Mouse (Mus musculus) liver, postnatal 0 days (tissue): ENCODE results near the gene Adamtsl3. TPM values are rescaled to one million over a fixed set of nuclear protein-coding genes. Genes with fewer than 3 reads are reported as not detected.

ENCODE experiments used
- ATAC-seq: fragments of 200-750 bp; cut with Nextera tagmentation; 2 replicates; pipeline ENCODE4 v1.8.0; 2017; ENCODE audit warnings: mild to moderate bottlenecking, moderate library complexity
- DNase-seq: peaks from one replicate; pipeline ENCODE4 v3.0.0-alpha.2; 2016
- H3K27ac ChIP-seq: fragments of 300-500 bp; sonication (generic); 2 replicates; pipeline ENCODE4 v1.5.1; 2014; ENCODE audit warnings: antibody characterized with exemption, moderate library complexity, mild to moderate bottlenecking, low read depth
- H3K27me3 ChIP-seq: fragments of 300-500 bp; sonication (generic); 2 replicates; pipeline ENCODE4 v1.6.1; 2014; ENCODE audit warnings: low read length, control low read depth, mixed read lengths; ENCODE audit not compliant: insufficient read depth
- H3K36me3 ChIP-seq: fragments of 300-500 bp; sonication (generic); replicated peaks from 2 replicates; pipeline ENCODE4 v1.6.1; 2014; ENCODE audit warnings: mild to moderate bottlenecking, control low read depth, low read length, moderate library complexity, mixed read lengths; ENCODE audit not compliant: insufficient read depth
- H3K4me1 ChIP-seq: fragments of 300-500 bp; sonication (generic); 2 replicates; pipeline ENCODE4 v1.6.1; 2014; ENCODE audit warnings: antibody characterized with exemption, mild to moderate bottlenecking, control low read depth; ENCODE audit not compliant: insufficient read depth
- H3K4me2 ChIP-seq: fragments of 300-500 bp; sonication (generic); 2 replicates; pipeline ENCODE4 v1.6.1; 2014; ENCODE audit warnings: low read depth, mild to moderate bottlenecking, low read length, moderate library complexity, mixed read lengths
- H3K4me3 ChIP-seq: fragments of 300-500 bp; sonication (generic); 2 replicates; pipeline ENCODE4 v1.5.1; 2014; ENCODE audit warnings: low read depth, low read length
- H3K9ac ChIP-seq: fragments of 300-500 bp; sonication (generic); replicated peaks from 2 replicates; pipeline ENCODE4 v1.6.1; 2014; ENCODE audit warnings: mild to moderate bottlenecking, moderate library complexity
- H3K9me3 ChIP-seq: fragments of 300-500 bp; sonication (generic); 2 replicates; pipeline ENCODE4 v1.6.1; 2016; ENCODE audit warnings: mild to moderate bottlenecking, control low read depth, low read length, mixed read lengths
- CTCF ChIP-seq: sonication (generic); IDR thresholded peaks from 2 replicates; pipeline ENCODE4 v1.5.1; 2016; ENCODE audit warnings: antibody characterized with exemption, low read depth
- EP300 ChIP-seq: IDR thresholded peaks from 2 replicates; pipeline ENCODE4 v1.6.1; 2016; ENCODE audit warnings: antibody characterized with exemption, low read depth, mild to moderate bottlenecking
- WGBS: fragments of 180-500 bp; shearing (Covaris S2); extraction: QIAGEN DNeasy Blood & Tissue Kit; methylation state at CpG from one replicate; pipeline ENCODE4 v1.1.7; 2014; ENCODE audit not compliant: insufficient replicate concordance; 5-methylcytosine and 5-hydroxymethylcytosine counted together
- polyA plus RNA-seq: library from polyadenylated mRNA; unstranded; fragments of >200 nt; fragmentation: Nextera tagmentation; extraction: Ambion mirVana; gene quantifications from 2 replicates; pipeline ENCODE4 v1.2.1, GENCODE M21; 2015

The Adamtsl3 gene
- polyA plus RNA-seq, 1 experiment from 2014 or later = 0.09 TPM

DNA sequence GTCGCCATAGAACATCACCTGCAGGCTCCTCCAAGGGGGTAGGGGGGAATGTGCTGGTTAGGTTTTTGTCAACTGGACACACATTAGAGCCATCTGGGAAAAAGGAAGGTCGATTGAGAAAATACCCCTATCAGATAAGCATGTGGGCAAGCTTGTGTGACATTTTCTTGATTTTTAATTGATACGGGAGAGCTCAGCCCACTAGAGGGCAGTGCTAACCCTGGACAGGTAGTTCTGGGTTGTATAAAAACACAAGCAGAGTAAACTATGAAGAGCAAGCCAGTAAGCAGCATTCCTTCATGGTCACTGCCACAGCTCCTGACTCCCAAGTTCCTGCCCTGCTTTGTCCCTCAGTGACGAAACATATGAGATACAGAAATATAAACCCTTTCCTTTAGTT lies 197.7 kb downstream of the Adamtsl3 start:
- no peak overlapping the region for H3K4me2 ChIP-seq

DNA sequence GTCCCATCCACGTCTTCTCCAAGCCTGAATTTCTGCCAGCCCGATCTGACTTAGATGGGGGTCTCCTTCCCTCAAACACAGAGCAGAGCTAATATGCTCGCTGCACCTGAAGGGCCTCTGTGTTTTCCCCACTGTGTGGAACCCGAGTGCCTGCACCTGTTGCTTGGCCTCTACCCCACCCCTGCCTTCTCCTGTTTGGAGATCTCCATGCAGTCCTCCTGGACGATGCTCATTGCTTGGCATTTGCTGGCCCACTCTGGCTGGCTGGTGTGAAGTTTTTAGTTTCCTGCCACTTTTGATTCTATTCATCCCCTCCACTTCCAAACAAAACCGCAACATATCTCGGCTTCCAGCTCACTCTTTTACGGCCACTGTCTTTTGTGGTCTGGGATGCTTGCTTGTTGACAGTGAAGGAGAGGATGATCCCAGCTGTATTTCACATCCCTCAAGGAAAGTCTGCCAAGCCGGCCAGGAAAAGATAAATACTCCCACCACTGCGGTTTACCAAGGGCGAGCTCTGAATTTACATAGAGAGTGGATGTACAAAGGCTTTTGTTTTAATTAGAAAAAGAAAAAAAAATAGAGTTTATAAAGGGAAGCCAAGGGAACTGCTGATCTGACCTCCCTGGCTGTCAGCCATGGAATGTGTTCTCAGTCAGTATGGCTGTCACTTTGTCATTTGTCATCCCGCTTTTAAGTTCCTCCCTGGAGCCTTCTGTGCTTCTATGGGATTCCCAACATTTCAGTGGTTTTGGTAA lies 198.4 kb downstream of the Adamtsl3 start:
- Histone ChIP-seq H3K9me3 (no peaks in the 10 kb centered on the region), H3K4me1 (no peaks in the 10 kb centered on the region), H3K4me3 (no peak overlapping the region), H3K27ac (no peak overlapping the region), H3K36me3 (no peaks in the 10 kb centered on the region), H3K4me2 (no peak overlapping the region), H3K9ac (no peak overlapping the region), H3K27me3 (no peaks in the 10 kb centered on the region)
- no peak for DNase-seq
- no peak for ATAC-seq
- TF ChIP-seq CTCF (no peak), EP300 (no peak)
- 70% methylated on average over 12 of the region's 12 CpGs for WGBS

More for the DNA sequence above, 197.7 kb downstream of the Adamtsl3 start:
- Histone ChIP-seq H3K9me3 (no peaks in the 10 kb centered on the region), H3K4me3 (no peak overlapping the region), H3K4me1 (no peaks in the 10 kb centered on the region), H3K27ac (no peak overlapping the region), H3K9ac (no peak overlapping the region), H3K36me3 (no peaks in the 10 kb centered on the region), H3K27me3 (no peaks in the 10 kb centered on the region)
- DNase-seq = no peak
- 64% methylated on average over 4 of the region's 4 CpGs for WGBS
- no peak for ATAC-seq
- TF ChIP-seq EP300 (no peak), CTCF (peak; percentile 38)

DNA sequence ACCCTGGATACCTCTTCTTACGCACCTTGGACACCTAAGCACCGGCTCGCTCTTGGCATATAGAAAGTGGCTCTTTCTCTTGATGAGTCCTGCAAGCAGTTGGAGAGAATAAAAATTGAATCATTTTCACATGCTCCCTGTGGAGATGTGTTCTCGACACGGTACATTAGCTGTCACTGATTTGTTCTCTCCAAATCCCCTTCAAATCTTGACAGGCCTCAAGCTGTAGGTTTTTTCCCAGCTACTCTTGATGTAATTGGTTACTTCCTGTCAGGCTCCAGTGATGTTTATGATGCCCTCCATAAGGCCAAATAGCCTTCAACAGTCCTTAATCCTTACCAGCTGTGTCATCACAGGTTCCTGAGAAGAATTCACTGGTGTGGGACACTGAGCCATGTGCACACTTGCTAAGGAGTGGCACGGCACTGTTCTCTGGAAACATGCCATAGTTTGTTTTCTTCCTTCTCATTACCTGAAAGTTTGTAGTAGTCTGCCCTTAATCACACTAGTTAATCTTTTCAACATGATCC lies 209.0 kb downstream of the Adamtsl3 start:
- no peak overlapping the region for H3K27ac ChIP-seq
- H3K9me3 ChIP-seq = no peaks in the 10 kb centered on the region
- no peaks in the 10 kb centered on the region for H3K27me3 ChIP-seq
- ATAC-seq (no peak), DNase-seq (no peak)
- no peak overlapping the region for H3K4me2 ChIP-seq
- H3K4me3 ChIP-seq = no peak overlapping the region
- no peaks in the 10 kb centered on the region for H3K36me3 ChIP-seq
- H3K4me1 ChIP-seq = no peaks in the 10 kb centered on the region
- WGBS = 81% methylated on average over 6 of the region's 6 CpGs
- no peak for TF ChIP-seq CTCF
- TF ChIP-seq EP300 = no peak
- H3K9ac ChIP-seq = no peak overlapping the region

DNA sequence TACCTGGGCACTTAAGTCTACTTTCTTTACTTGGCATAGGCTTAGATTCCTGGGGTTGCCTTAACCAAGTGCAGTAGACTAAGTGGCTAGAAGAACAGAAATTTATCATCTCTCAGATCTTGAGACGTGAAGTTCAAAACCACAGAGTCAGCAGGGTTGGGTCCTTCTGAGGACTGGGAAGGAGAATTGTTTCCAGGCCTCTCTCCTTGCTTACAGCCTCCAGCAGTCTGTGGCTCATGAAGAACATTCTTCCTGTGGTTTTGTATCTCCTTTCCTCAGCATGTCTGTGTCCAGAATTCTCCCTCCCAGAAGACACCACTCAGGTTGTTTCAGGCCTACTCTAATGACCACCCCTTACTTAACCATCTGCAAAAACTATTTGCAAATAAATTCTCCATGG lies 216.5 kb downstream of the Adamtsl3 start:
- DNase-seq (no peak), ATAC-seq (no peak)
- 40% methylated on average over 1 of the region's 1 CpGs for WGBS
- H3K27ac ChIP-seq = no peak overlapping the region
- H3K4me3 ChIP-seq = no peak overlapping the region
- no peaks in the 10 kb centered on the region for H3K4me1 ChIP-seq
- H3K27me3 ChIP-seq = no peaks in the 10 kb centered on the region
- H3K9ac ChIP-seq = no peak overlapping the region
- no peak overlapping the region for H3K4me2 ChIP-seq
- no peak for TF ChIP-seq EP300
- TF ChIP-seq CTCF = no peak
- H3K36me3 ChIP-seq = no peaks in the 10 kb centered on the region
- H3K9me3 ChIP-seq = no peaks in the 10 kb centered on the region

DNA sequence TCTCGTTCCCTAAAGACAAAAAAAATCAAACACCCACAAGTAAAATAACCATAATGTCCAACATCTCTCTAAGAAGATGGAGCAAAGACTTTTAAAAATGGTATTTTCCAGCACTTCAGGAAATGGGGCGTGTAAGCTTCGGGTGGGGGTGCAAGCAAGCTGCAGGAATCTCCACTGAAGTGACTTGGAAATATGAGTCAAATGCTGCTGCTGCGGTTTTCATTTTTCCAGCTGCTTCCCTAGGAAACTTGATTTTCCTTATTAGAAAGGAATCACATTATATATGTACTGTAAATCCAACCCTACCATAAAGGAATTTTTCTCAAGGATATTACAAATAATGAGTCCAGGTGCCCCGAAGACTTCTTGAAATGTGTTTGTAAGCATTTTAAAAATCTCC lies 220.3 kb downstream of the Adamtsl3 start:
- Histone ChIP-seq H3K27ac (no peak overlapping the region), H3K9ac (no peak overlapping the region), H3K4me2 (no peak overlapping the region), H3K27me3 (no peaks in the 10 kb centered on the region), H3K4me3 (no peak overlapping the region), H3K4me1 (no peaks in the 10 kb centered on the region), H3K36me3 (no peaks in the 10 kb centered on the region), H3K9me3 (no peaks in the 10 kb centered on the region)
- ATAC-seq (no peak), DNase-seq (no peak)
- TF ChIP-seq CTCF = no peak
- 65% methylated on average over 5 of the region's 5 CpGs for WGBS

DNA sequence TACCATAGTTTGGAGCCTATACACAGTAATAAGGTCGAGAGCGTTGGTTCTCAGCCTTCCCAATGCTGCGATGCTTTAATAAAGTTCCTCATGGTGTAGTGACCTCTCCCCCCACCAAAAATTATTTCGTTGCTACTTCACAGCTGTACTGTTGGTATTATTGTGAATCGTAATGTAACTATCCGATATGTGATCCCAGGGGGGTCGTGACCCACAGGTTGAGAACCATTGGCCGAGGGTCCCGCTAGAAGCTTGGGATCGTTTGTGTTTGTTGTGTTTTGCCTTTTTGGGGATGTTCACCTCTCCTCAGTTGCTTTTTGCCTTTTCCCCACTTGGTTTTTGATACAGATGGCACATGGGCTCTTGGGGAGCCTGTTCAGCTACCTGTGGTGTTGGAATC lies 220.9 kb downstream of the Adamtsl3 start:
- TF ChIP-seq CTCF (no peak), EP300 (no peak)
- H3K27me3 ChIP-seq = no peaks in the 10 kb centered on the region
- no peak for ATAC-seq
- H3K36me3 ChIP-seq = no peaks in the 10 kb centered on the region
- WGBS = 83% methylated on average over 10 of the region's 10 CpGs
- H3K4me1 ChIP-seq = no peaks in the 10 kb centered on the region
- H3K27ac ChIP-seq = no peak overlapping the region
- H3K4me2 ChIP-seq = no peak overlapping the region
- H3K9me3 ChIP-seq = no peaks in the 10 kb centered on the region
- H3K4me3 ChIP-seq = no peak overlapping the region
- H3K9ac ChIP-seq = no peak overlapping the region
- no peak for DNase-seq
